Mouse (Mus musculus) C2C12 (cell line): ENCODE results near the gene Tob2. TPM values are rescaled to one million over a fixed set of nuclear protein-coding genes. Genes with fewer than 3 reads are reported as not detected.

ENCODE experiments used
- H3K27me3 ChIP-seq: one replicate; pipeline ENCODE4 v1.6.1; 2011; ENCODE audit not compliant: control insufficient read depth, insufficient read depth, insufficient read length
- H3K36me3 ChIP-seq: one replicate; pipeline ENCODE4 v1.6.1; 2011; ENCODE audit not compliant: control insufficient read depth, insufficient read depth
- H3K4me3 ChIP-seq: one replicate; pipeline ENCODE4 v1.5.1; 2011; ENCODE audit warnings: mild to moderate bottlenecking, control low read depth; ENCODE audit not compliant: poor library complexity, insufficient read depth, severe bottlenecking
- H3K79me2 ChIP-seq: one replicate; pipeline ENCODE4 v1.6.1; 2011; ENCODE audit not compliant: control insufficient read depth, insufficient read depth
- H3K79me3 ChIP-seq: one replicate; pipeline ENCODE4 v1.6.1; 2011; ENCODE audit warnings: low read depth, control low read depth
- H3ac ChIP-seq: one replicate; pipeline ENCODE3; 2011; ENCODE audit warnings: low read depth; ENCODE audit not compliant: control insufficient read depth, insufficient read length
- CEBPB ChIP-seq: IDR thresholded peaks from one replicate; pipeline ENCODE4 v1.6.1; 2011; ENCODE audit warnings: low read depth, mild to moderate bottlenecking, control low read depth, moderate library complexity
- CTCF ChIP-seq: IDR thresholded peaks from one replicate; pipeline ENCODE4 v1.5.1; 2011; ENCODE audit not compliant: control insufficient read depth, insufficient read depth, insufficient read length
- FOSL1 ChIP-seq: IDR thresholded peaks from one replicate; pipeline ENCODE4 v1.8.0; 2011; ENCODE audit warnings: mild to moderate bottlenecking, low read length; ENCODE audit not compliant: poor library complexity, insufficient read depth, severe bottlenecking
- MAX ChIP-seq: IDR thresholded peaks from one replicate; pipeline ENCODE4 v1.6.1; 2011; ENCODE audit warnings: mild to moderate bottlenecking, control low read depth
- MYOD1 ChIP-seq: IDR thresholded peaks from one replicate; pipeline ENCODE4 v1.6.1; 2011; ENCODE audit warnings: low read depth; ENCODE audit not compliant: control insufficient read depth, insufficient read length
- MYOG ChIP-seq: IDR thresholded peaks from one replicate; pipeline ENCODE4 v1.6.1; 2011; ENCODE audit not compliant: control insufficient read depth, insufficient read length; ENCODE audit errors: extremely low read depth
- USF1 ChIP-seq: IDR thresholded peaks from one replicate; pipeline ENCODE4 v1.6.1; 2011; ENCODE audit warnings: low read depth, mild to moderate bottlenecking, control low read depth, moderate library complexity
- polyA plus RNA-seq: library from polyadenylated mRNA; unstranded; fragments of >200 nt; fragmentation: generic; extraction: Trizol; gene quantifications from one replicate; pipeline ENCODE4 v1.2.1, GENCODE M21; 2012; ENCODE audit warnings: missing spikeins

Gene Tob2
- polyA plus RNA-seq, 1 experiment = 37.5 TPM

DNA sequence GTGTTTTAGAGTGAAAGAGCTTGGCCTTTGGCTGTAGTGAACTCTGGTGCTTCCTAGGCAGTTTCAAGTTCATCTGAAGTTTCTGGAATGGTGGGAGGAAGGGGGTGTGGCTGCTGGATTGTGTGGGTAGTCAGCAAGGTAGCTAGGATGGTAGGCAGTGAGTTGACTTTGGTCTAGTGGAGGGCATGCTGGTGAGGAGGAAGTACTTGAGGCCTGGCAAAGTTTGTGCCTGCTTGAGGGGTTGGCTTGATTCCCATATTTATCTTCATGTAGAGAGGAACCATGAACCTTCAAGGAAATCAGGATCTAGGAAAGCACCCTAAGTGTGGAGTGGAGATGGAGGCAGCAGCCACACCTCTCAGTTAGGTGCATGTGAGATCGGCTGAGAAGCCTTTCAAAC, 35.4 kb upstream of the Tob2 start:
- no peak for TF ChIP-seq FOSL1
- no peak for TF ChIP-seq CTCF
- TF ChIP-seq CEBPB = no peak
- no peak for TF ChIP-seq MAX
- no peak for TF ChIP-seq MYOD1
- no peak for TF ChIP-seq MYOG
- no peak for TF ChIP-seq USF1
- Histone ChIP-seq H3ac (no peak overlapping the region), H3K36me3 (peaks cover 93% of the 10 kb centered on the region), H3K4me3 (no peak overlapping the region), H3K79me2 (peaks cover 2% of the 10 kb centered on the region), H3K79me3 (no peaks in the 10 kb centered on the region), H3K27me3 (no peaks in the 10 kb centered on the region)

GRCm38 (mm10) chr15:81891822-81892580, 33.4 kb upstream of the Tob2 start:
- H3K36me3 ChIP-seq = peaks cover 89% of the 10 kb centered on the region
- H3K27me3 ChIP-seq = no peaks in the 10 kb centered on the region
- no peak overlapping the region for H3ac ChIP-seq
- H3K79me2 ChIP-seq = peaks cover 22% of the 10 kb centered on the region
- TF ChIP-seq USF1 (no peak), CEBPB (no peak), MAX (no peak), CTCF (no peak), MYOD1 (no peak), MYOG (no peak), FOSL1 (no peak)
- H3K79me3 ChIP-seq = peaks cover 9% of the 10 kb centered on the region
- no peak overlapping the region for H3K4me3 ChIP-seq

DNA sequence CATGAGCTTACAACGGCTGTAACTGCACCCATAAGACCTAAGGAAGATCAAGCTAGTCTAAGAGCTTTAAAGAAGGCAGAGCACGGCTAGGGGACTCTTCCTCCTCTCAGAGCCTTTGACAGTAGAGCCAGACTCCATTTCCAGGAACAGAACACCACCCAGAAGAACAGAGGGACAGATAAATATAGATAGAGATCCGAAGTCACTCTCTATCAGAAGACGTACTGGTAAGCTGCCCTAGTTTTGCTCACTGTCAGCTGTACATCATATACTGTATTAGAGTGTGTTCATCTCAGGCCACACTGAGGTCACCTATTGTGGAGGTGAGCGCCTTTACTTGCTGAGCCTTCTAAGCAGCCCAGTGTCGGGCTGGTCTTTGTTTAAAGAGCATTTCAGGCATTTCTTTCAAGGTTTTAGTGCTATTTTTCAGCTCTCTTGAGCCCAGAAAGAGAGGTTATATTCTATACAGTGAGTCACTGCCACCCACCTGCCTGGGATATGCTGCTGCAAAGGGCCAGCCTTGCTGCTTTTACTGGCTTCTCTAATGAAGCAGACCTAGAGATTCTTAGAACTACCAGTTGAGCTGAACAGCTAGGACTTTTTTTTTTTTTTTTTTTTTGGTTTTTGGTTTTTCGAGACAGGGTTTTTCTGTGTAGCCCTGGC, 32.7 kb upstream of the Tob2 start:
- peaks cover 29% of the 10 kb centered on the region for H3K79me2 ChIP-seq
- TF ChIP-seq CTCF (no peak), MYOD1 (no peak), USF1 (no peak), MAX (no peak), MYOG (no peak), FOSL1 (no peak), CEBPB (no peak)
- H3K36me3 ChIP-seq = peaks cover 88% of the 10 kb centered on the region

DNA sequence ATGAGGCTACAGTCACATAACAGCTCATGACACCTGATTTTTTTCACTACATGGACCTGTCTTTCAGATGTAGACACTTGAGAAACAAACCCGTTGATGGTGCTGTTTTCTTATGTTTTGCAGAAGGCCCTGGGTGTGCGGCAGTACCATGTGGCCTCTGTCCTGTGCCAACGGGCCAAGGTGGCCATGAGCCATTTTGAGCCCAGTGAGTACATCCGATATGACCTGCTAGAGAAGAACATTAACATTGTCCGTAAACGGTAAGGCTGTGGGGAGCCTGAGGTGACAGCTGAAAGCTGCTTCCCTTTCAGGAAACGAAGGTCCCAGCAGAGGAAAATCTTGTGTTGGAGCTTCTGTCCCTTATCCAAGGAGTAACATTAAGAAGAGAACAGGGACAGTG, 30.6 kb upstream of the Tob2 start:
- Histone ChIP-seq H3ac (no peak overlapping the region), H3K4me3 (no peak overlapping the region), H3K79me3 (peaks cover 35% of the 10 kb centered on the region), H3K79me2 (peaks cover 50% of the 10 kb centered on the region), H3K27me3 (no peaks in the 10 kb centered on the region), H3K36me3 (peaks cover 76% of the 10 kb centered on the region)
- TF ChIP-seq CTCF = no peak
- no peak for TF ChIP-seq FOSL1
- TF ChIP-seq CEBPB = no peak
- no peak for TF ChIP-seq MAX
- TF ChIP-seq MYOG = no peak
- no peak for TF ChIP-seq MYOD1
- no peak for TF ChIP-seq USF1

More for the DNA sequence above, 32.7 kb upstream of the Tob2 start:
- H3K27me3 ChIP-seq = no peaks in the 10 kb centered on the region
- H3ac ChIP-seq = no peak overlapping the region
- H3K79me3 ChIP-seq = peaks cover 15% of the 10 kb centered on the region
- no peak overlapping the region for H3K4me3 ChIP-seq

DNA sequence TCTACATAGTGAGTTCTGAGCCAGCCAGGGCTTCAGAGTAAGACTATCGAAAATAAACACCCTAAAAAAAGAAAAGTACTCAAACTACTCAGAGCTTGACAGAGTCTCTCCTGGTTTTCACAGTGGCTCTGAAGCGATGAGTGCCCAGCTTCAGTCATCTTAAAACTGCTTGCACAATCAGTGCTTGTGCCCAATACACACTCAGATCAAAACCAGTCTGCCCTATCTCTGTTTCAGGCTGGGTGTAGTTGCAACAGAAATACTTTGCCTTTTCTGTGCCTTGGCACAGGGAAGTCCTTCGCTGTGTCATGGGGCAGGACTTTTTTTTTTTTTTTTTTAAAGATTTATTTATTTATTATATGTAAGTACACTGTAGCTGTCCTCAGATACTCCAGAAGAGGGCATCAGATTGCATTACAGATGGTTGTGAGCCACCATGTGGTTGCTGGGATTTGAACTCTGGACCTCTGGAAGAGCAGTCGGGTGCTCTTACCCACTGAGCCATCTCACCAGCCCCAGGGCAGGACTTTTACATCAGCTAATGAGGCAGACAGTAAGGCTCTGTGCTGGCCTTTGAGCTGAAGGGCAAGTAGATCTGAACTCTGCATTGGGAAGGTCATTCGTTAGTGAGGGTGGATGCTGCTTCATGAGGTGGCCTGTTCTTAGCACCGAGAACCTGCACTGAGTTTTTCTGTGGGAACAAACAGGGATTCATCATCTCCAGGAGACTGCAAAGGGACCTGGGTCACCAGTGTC, 28.4 kb upstream of the Tob2 start:
- Histone ChIP-seq H3K79me3 (peaks cover 55% of the 10 kb centered on the region), H3K36me3 (peaks cover 63% of the 10 kb centered on the region), H3ac (no peak overlapping the region), H3K4me3 (no peak overlapping the region), H3K79me2 (peaks cover 72% of the 10 kb centered on the region), H3K27me3 (no peaks in the 10 kb centered on the region)
- no peak for TF ChIP-seq CEBPB
- no peak for TF ChIP-seq MYOD1
- TF ChIP-seq MYOG = no peak
